Mouse (Mus musculus): Measurements from ENCODE around the gene Harbi1.
"Not testable (repeated sequence)": the region's sequence is repeated elsewhere in the genome, so short reads cannot be mapped to it uniquely, and the experiment has no call there.

Gene Harbi1

DNA sequence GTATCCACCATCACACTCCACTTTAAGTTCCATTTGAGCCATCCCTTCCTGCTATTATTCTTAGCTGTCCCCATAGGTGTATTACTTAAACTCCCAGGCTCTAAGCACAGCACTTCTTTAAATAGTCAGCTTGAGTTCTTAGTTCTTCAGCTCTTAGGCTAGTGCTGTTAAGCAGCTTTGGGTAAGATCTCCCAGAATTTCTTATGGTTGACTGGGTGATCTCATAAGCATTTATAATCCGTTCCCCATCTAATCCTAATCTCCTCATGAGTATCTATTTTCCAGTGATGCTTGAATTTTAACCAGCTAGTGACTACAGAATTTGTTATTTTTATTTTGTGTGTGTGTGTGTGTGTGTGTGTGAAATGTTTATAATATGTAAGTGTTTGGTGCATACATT is 4.3 kb downstream of the Harbi1 start:
- DNase-seq (ENCODE audit: low spot score): no peak

- no peak for DNase-seq (ENCODE audit: low spot score)
These were observed 7.6 kb downstream of the Harbi1 start for GRCm38 (mm10) chr2:91718276-91718675.

DNA sequence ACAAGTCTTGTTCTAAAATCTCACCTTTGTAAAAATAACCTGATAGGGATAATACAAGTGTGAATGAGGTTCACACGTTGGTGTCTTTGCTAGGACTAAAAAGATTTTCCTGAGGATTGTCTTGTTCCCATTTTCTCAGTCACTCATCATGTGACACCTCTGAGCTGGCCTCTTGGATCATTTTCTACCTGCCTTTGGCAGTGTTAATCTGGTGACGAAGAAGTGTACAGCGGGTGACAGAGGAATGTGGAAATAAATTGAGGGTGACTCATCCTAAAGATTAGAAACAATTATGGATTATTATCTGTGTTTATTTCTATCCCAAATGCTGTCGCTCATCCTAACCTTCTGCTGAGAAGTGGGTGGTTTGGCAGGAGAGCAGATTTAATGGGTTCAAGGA is 12.7 kb downstream of the Harbi1 start:
- no peak for DNase-seq (ENCODE audit: low spot score)

GRCm38 (mm10) chr2:91723951-91724350 is 13.3 kb downstream of the Harbi1 start:
- no peak for DNase-seq (ENCODE audit: low spot score)

GRCm38 (mm10) chr2:91724716-91725115 is 14.1 kb downstream of the Harbi1 start:
- DNase-seq (ENCODE audit: low spot score): no peak

- DNase-seq (ENCODE audit: low spot score): not testable (repeated sequence)
These were observed 14.8 kb downstream of the Harbi1 start for GRCm38 (mm10) chr2:91725476-91725875.

GRCm38 (mm10) chr2:91727011-91727410 is 16.4 kb downstream of the Harbi1 start:
- no peak for DNase-seq (ENCODE audit: low spot score)

GRCm38 (mm10) chr2:91729571-91729970 is 18.9 kb downstream of the Harbi1 start:
- DNase-seq (ENCODE audit: low spot score): no peak

DNA sequence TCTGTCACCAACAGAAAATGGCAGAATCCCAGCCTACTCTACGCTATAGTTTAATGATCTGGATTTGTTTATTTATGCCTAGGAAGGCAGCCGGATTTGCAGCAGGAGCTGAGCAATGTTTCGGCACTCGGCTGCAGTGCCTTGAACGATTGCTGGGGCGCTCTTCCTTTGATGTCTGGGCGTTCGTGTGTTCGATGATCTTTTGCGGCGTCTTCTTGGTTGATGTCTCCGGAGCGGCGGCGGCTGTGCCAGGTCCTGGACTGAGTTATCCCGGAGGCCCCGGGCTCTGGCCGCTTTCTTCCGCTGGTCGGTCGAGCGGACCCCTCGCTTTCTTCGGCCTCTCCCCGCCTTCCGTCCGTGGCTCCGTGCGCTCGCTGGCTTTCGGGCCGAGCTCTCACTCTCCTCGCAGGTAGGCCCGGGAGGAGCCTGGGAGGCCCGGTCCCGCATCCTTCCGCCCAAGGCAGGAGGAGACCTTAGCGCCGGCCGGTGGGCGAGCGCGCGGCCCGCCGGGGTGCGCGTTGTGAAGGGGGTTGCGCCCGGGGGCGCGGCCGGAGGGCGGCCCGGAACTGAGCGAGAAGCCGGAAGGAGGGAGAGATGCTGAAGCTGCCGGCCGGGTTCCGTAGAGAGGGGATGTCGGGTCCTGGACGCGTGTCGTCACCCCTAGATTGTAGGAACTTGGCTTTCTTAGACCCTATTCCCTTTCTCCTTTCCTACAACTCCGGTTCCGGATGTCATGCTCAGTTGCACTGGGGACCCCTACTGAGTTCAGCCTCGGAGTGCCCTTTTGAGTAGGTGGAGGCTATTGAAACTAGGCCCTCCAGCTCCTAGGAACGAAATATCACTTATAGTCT is 19.5 kb downstream of the Harbi1 start, which contains the start of gene Ambra1:
Ambra1 (plus strand) TSS at position 164 of the 851 bp plus-strand sequence.
- peak; percentile 80 for DNase-seq (ENCODE audit: low spot score)

GRCm38 (mm10) chr2:91735221-91735620 is 24.6 kb downstream of the Harbi1 start:
- DNase-seq (ENCODE audit: low spot score): no peak

DNA sequence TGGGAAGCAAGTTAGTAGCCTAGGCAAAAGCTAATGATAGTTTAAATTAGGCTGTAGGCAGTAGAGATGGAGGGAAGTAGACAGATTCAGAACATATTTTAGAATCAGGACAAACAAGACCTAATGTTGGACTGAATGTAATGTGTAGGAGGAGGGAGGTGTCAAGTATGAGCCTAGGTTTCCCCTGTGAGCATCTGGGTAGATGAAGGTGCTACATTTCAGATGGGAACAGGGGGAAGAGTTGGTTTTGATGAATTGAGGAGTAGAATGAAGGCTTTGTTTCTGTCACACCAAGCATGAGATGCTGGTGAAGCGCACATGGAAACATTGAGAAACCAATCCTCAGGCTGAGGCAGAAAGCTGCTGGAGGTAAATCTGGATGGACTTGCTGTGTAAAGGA is 28.9 kb downstream of the Harbi1 start:
- DNase-seq (ENCODE audit: low spot score): no peak

DNA sequence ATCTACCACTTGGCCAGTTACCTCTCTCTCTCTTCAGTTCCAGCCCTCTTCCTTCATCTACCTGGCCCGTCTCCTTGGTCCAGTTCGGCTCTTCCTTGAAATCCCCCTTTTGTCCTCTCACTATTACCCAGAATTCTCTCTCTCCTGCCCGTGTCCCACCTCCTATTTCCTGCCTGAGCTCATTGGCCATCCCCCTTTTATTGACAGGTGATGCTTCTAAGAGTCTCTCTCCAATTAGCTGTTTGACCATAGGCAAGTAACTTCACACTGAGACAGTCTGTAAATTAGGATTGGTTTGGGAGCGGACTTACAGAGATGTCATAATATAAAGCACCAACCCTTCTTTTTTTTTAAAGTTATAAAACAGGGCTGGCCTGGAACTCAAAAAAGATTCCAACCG is 34.0 kb downstream of the Harbi1 start:
- no peak for DNase-seq (ENCODE audit: low spot score)

- no peak for DNase-seq (ENCODE audit: low spot score)
These were observed 39.2 kb downstream of the Harbi1 start for GRCm38 (mm10) chr2:91749811-91750261.
